Comparison of ENCODE assay signal across 17 mouse cellular contexts in the genomic region with DNA sequence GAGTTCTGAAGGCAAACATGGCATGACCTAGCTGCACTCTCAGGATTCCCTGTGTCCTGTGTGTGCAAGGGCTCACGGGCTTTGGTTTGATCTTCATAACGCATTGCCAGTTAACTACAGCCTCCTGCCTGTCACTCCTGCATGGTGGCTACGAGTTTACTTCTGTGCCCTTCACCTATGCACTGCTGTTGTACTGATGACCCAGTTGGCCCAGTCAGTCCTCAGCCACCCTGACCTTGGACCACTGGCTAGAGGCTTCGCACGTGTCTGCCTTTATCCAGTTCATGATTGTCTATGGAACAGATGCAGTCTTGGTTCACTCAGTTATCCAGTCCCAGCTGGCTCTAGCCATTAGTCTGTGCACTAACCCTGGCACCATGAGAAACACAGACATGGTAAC.
DNase-seq lines count a peak whose midpoint lies in the region; ATAC-seq and TF ChIP-seq lines count a peak whose summit lies in the region.
"Had no signal": no experiment of that assay in that cellular context is flagged by ENCODE, and none has a peak within 500 bp of the region (broad histone marks: within the 10 kb centered on the region; RNA-seq: fewer than 3 reads in every experiment).

No protein-coding gene starts in this region.

- DNase-seq in adrenal gland, adult (ENCODE audit: inconsistent age in 2 of 2, low spot score in 1 of 2), result peak; percentile 17 to 42
- no peak for DNase-seq in adrenal gland, postnatal 25 days
- no peak for DNase-seq in hindbrain, embryonic 14.5 days (ENCODE audit: low spot score)
- DNase-seq in kidney, postnatal 0 days (ENCODE audit: low spot score), result no peak
- DNase-seq in neural tube, embryonic 10.5 days (ENCODE audit: extremely low spot score, low spot score), result no peak

- no peak overlapping the region for H3K4me2 ChIP-seq in hindbrain, embryonic 16.5 days (ENCODE audit: low read length)
- no peak overlapping the region for H3K4me2 ChIP-seq in hindbrain, embryonic 14.5 days (replicated peaks)
- H3K4me2 ChIP-seq in kidney, postnatal 0 days (ENCODE audit: low read length), result no peak overlapping the region
- no peak overlapping the region for H3K4me2 ChIP-seq in kidney, embryonic 14.5 days (replicated peaks; ENCODE audit: low read depth, low read length)
- H3K4me2 ChIP-seq in neural tube, embryonic 13.5 days, result no peak overlapping the region
- H3K4me2 ChIP-seq: embryonic facial prominence, embryonic 12.5 days; heart, embryonic 13.5 days; hindbrain, embryonic 15.5 days; limb, embryonic 15.5 days; lung, embryonic 14.5 days; midbrain, embryonic 12.5 days; neural tube, embryonic 12.5 days had no signal

- no peaks in the 10 kb centered on the region for H3K27me3 ChIP-seq in hindbrain, embryonic 16.5 days (replicated peaks; ENCODE audit: control insufficient read depth, insufficient read depth, low read length)
- H3K27me3 ChIP-seq in hindbrain, embryonic 14.5 days (ENCODE audit: control insufficient read depth, insufficient read depth, low read length), result no peaks in the 10 kb centered on the region
- no peaks in the 10 kb centered on the region for H3K27me3 ChIP-seq in kidney, postnatal 0 days (ENCODE audit: insufficient read depth, low read length)
- H3K27me3 ChIP-seq in kidney, embryonic 14.5 days (ENCODE audit: control insufficient read depth, insufficient read depth, low read length), result no peaks in the 10 kb centered on the region
- no peaks in the 10 kb centered on the region for H3K27me3 ChIP-seq in neural tube, embryonic 13.5 days
- H3K27me3 ChIP-seq: embryonic facial prominence, embryonic 12.5 days; heart, embryonic 13.5 days; hindbrain, embryonic 15.5 days; limb, embryonic 15.5 days; midbrain, embryonic 12.5 days; neural tube, embryonic 12.5 days had no signal

- ATAC-seq in hindbrain, embryonic 16.5 days, result peak; percentile 5; the same call in 1 of the 2 replicates
- no peak for ATAC-seq in hindbrain, embryonic 14.5 days (ENCODE audit: low FRiP score)
- peak; percentile 25; the same call in 1 of the 2 replicates for ATAC-seq in kidney, postnatal 0 days (replicated peaks; ENCODE audit: low FRiP score, low read depth)
- ATAC-seq in kidney, embryonic 14.5 days (ENCODE audit: low FRiP score, low TSS enrichment), result no peak
- peak; percentile 37 for ATAC-seq in neural tube, embryonic 13.5 days (ENCODE audit: low read depth)
- ATAC-seq: activated CD4-positive, CD25-positive, alpha-beta regulatory T cell, adult 4 months had no signal

- H3K36me3 ChIP-seq in hindbrain, embryonic 16.5 days (ENCODE audit: control insufficient read depth, insufficient read depth, low read length), result peaks cover 12% of the 10 kb centered on the region; the same call in 1 of the 2 replicates
- peaks cover 27% of the 10 kb centered on the region for H3K36me3 ChIP-seq in hindbrain, embryonic 14.5 days (replicated peaks; ENCODE audit: control insufficient read depth, insufficient read depth)
- H3K36me3 ChIP-seq in kidney, postnatal 0 days (ENCODE audit: insufficient read depth, low read length), result peaks cover 4% of the 10 kb centered on the region; the same call in 1 of the 2 replicates
- peaks cover 2% of the 10 kb centered on the region; the same call in 1 of the 2 replicates for H3K36me3 ChIP-seq in kidney, embryonic 14.5 days (ENCODE audit: control insufficient read depth, insufficient read depth, low read length)
- peaks cover 27% of the 10 kb centered on the region for H3K36me3 ChIP-seq in neural tube, embryonic 13.5 days

- H3K9ac ChIP-seq in hindbrain, embryonic 16.5 days (ENCODE audit: low read depth, low read length), result no peak overlapping the region
- H3K9ac ChIP-seq in hindbrain, embryonic 14.5 days, result no peak overlapping the region
- H3K9ac ChIP-seq in kidney, postnatal 0 days (ENCODE audit: low read depth, low read length), result no peak overlapping the region
- no peak overlapping the region for H3K9ac ChIP-seq in kidney, embryonic 14.5 days (ENCODE audit: low read depth, low read length)
- H3K9ac ChIP-seq in neural tube, embryonic 13.5 days, result no peak overlapping the region
- H3K9ac ChIP-seq: embryonic facial prominence, embryonic 12.5 days; forebrain, postnatal 0 days; heart, embryonic 13.5 days; hindbrain, embryonic 15.5 days; limb, embryonic 15.5 days; lung, embryonic 14.5 days; midbrain, embryonic 12.5 days; neural tube, embryonic 12.5 days had no signal

- no peak for TF ChIP-seq CTCF in kidney, postnatal 0 days (IDR thresholded peaks at IDR 0.05; ENCODE audit: low read depth)

- WGBS in hindbrain, embryonic 16.5 days, result 87% methylated on average over 5 of the region's 5 CpGs
- 91% methylated on average over 5 of the region's 5 CpGs for WGBS in hindbrain, embryonic 14.5 days
- WGBS in kidney, postnatal 0 days, result 68% methylated on average over 5 of the region's 5 CpGs
- 80% methylated on average over 5 of the region's 5 CpGs for WGBS in kidney, embryonic 14.5 days
- 89% methylated on average over 5 of the region's 5 CpGs for WGBS in neural tube, embryonic 13.5 days

- H3K4me3 ChIP-seq in hindbrain, embryonic 16.5 days (ENCODE audit: low read length), result no peak overlapping the region
- H3K4me3 ChIP-seq in hindbrain, embryonic 14.5 days (replicated peaks; ENCODE audit: low read length), result no peak overlapping the region
- no peak overlapping the region for H3K4me3 ChIP-seq in kidney, postnatal 0 days (replicated peaks; ENCODE audit: low read depth, low read length)
- H3K4me3 ChIP-seq in kidney, embryonic 14.5 days (ENCODE audit: low read length), result no peak overlapping the region
- no peak overlapping the region for H3K4me3 ChIP-seq in neural tube, embryonic 13.5 days
- H3K4me3 ChIP-seq: embryonic facial prominence, embryonic 12.5 days; heart, embryonic 13.5 days; hindbrain, embryonic 15.5 days; limb, embryonic 15.5 days; midbrain, embryonic 12.5 days; neural tube, embryonic 12.5 days had no signal

- H3K27ac ChIP-seq in hindbrain, embryonic 16.5 days (ENCODE audit: low read depth, low read length), result no peak overlapping the region
- H3K27ac ChIP-seq in hindbrain, embryonic 14.5 days, result no peak overlapping the region
- H3K27ac ChIP-seq in kidney, postnatal 0 days, result no peak overlapping the region
- H3K27ac ChIP-seq in kidney, embryonic 14.5 days (ENCODE audit: low read depth, low read length), result no peak overlapping the region
- H3K27ac ChIP-seq in neural tube, embryonic 13.5 days (replicated peaks), result peak overlapping the region; percentile 38; the same call in 1 of the 2 replicates
- H3K27ac ChIP-seq: embryonic facial prominence, embryonic 12.5 days; heart, embryonic 13.5 days; limb, embryonic 15.5 days; neural tube, embryonic 12.5 days had no signal

- H3K4me1 ChIP-seq in hindbrain, embryonic 16.5 days (ENCODE audit: control insufficient read depth, insufficient read depth, low read depth, low read length), result no peaks in the 10 kb centered on the region; the same call in 1 of the 2 replicates
- H3K4me1 ChIP-seq in hindbrain, embryonic 14.5 days (replicated peaks; ENCODE audit: control insufficient read depth, insufficient read depth, low read length), result peaks cover 10% of the 10 kb centered on the region; the same call in 1 of the 2 replicates
- H3K4me1 ChIP-seq in kidney, postnatal 0 days (replicated peaks; ENCODE audit: insufficient read depth, low read length), result no peaks in the 10 kb centered on the region
- H3K4me1 ChIP-seq in kidney, embryonic 14.5 days (ENCODE audit: control insufficient read depth, insufficient read depth, low read length), result no peaks in the 10 kb centered on the region
- H3K4me1 ChIP-seq in neural tube, embryonic 13.5 days (replicated peaks), result peaks cover 19% of the 10 kb centered on the region
- H3K4me1 ChIP-seq: embryonic facial prominence, embryonic 12.5 days; heart, embryonic 13.5 days had no signal

- H3K9me3 ChIP-seq in hindbrain, embryonic 16.5 days (ENCODE audit: control insufficient read depth, low read length), result no peaks in the 10 kb centered on the region
- no peaks in the 10 kb centered on the region for H3K9me3 ChIP-seq in hindbrain, embryonic 14.5 days (ENCODE audit: control insufficient read depth, low read length)
- H3K9me3 ChIP-seq in kidney, postnatal 0 days (replicated peaks; ENCODE audit: low read length), result no peaks in the 10 kb centered on the region
- no peaks in the 10 kb centered on the region for H3K9me3 ChIP-seq in kidney, embryonic 14.5 days (ENCODE audit: control insufficient read depth, low read length)
- no peaks in the 10 kb centered on the region for H3K9me3 ChIP-seq in neural tube, embryonic 13.5 days
- H3K9me3 ChIP-seq: embryonic facial prominence, embryonic 12.5 days; heart, embryonic 13.5 days; hindbrain, embryonic 15.5 days; limb, embryonic 15.5 days; midbrain, embryonic 12.5 days; neural tube, embryonic 12.5 days had no signal

Comparison
In these comparisons a context has a peak if more than half of its experiments do, and no peak if none do; other contexts are left out.
1. DNase-seq: peak in adrenal gland, adult (2 of 2); none in adrenal gland, postnatal 25 days (single experiment), hindbrain, embryonic 14.5 days (single experiment), kidney, postnatal 0 days (single experiment) and neural tube, embryonic 10.5 days (single experiment).
2. ATAC-seq: peak in hindbrain, embryonic 16.5 days (single experiment), kidney, postnatal 0 days (single experiment) and neural tube, embryonic 13.5 days (single experiment); none in hindbrain, embryonic 14.5 days (single experiment) and kidney, embryonic 14.5 days (single experiment).